Mouse (Mus musculus): ENCODE results near the gene Tcap. TPM values are rescaled to one million over a fixed set of nuclear protein-coding genes. Genes with fewer than 3 reads are reported as not detected.
A peak's percentile ranks its signal among the peaks of the same experiment; 100 is the strongest.

The Tcap gene
- polyA plus RNA-seq, 1 experiment from 2014 or later = not detected

GRCm38 (mm10) chr11:98346168-98346567 lies 37.4 kb upstream of the Tcap start:
- Histone ChIP-seq H3K36me3 (replicated peaks) (no peaks in the 10 kb centered on the region), H3K4me3 (no peak overlapping the region), H3K9me3 (no peaks in the 10 kb centered on the region), H3K4me1 (peaks cover 37% of the 10 kb centered on the region), H3K27me3 (replicated peaks; ENCODE audit: low read depth, poor library complexity, severe bottlenecking) (peaks cover 100% of the 10 kb centered on the region), H3K27ac (replicated peaks) (no peak overlapping the region)
- peak; percentile 8 for DNase-seq (ENCODE audit: low spot score)
- 11% methylated on average over 9 of the region's 9 CpGs for WGBS

- H3K36me3 ChIP-seq (replicated peaks) = no peaks in the 10 kb centered on the region
- no peaks in the 10 kb centered on the region for H3K9me3 ChIP-seq
- WGBS = 2% methylated on average over 10 of the region's 12 CpGs
- H3K27me3 ChIP-seq (replicated peaks; ENCODE audit: low read depth, poor library complexity, severe bottlenecking) = peaks cover 100% of the 10 kb centered on the region
- H3K4me3 ChIP-seq = peak overlapping the region; percentile 62; the same call in 1 of the 2 replicates
- no peak overlapping the region for H3K27ac ChIP-seq (replicated peaks)
- peak; percentile 14 for DNase-seq (ENCODE audit: low spot score)
- peaks cover 28% of the 10 kb centered on the region for H3K4me1 ChIP-seq
Measured at GRCm38 (mm10) chr11:98347385-98348082, 36.1 kb upstream of the Tcap start.

GRCm38 (mm10) chr11:98348083-98348961 lies 35.3 kb upstream of the Tcap start, which contains the start of gene Ppp1r1b:
Ppp1r1b (plus strand) TSS chr11:98348404.
- H3K4me1 ChIP-seq = peaks cover 27% of the 10 kb centered on the region
- H3K27me3 ChIP-seq (replicated peaks; ENCODE audit: low read depth, poor library complexity, severe bottlenecking) = peaks cover 100% of the 10 kb centered on the region
- H3K4me3 ChIP-seq = peak within 1 kb of the TSS; percentile 62
- H3K9me3 ChIP-seq = no peaks in the 10 kb centered on the region
- peak within 1 kb of the TSS; percentile 36; the same call in 1 of the 2 replicates for H3K27ac ChIP-seq (replicated peaks)
- under 1% methylated on average over 55 of the region's 55 CpGs for WGBS
- DNase-seq (ENCODE audit: low spot score) = peak; percentile 67
- no peaks in the 10 kb centered on the region for H3K36me3 ChIP-seq (replicated peaks)

- WGBS = 2% methylated on average over 9 of the region's 9 CpGs
- Histone ChIP-seq H3K4me1 (peaks cover 29% of the 10 kb centered on the region), H3K27ac (replicated peaks) (no peak overlapping the region), H3K9me3 (no peaks in the 10 kb centered on the region), H3K4me3 (peak overlapping the region; percentile 62), H3K36me3 (replicated peaks) (no peaks in the 10 kb centered on the region), H3K27me3 (replicated peaks; ENCODE audit: low read depth, poor library complexity, severe bottlenecking) (peaks cover 100% of the 10 kb centered on the region)
- DNase-seq (ENCODE audit: low spot score) = peak; percentile 17
Measured at GRCm38 (mm10) chr11:98349308-98349707, 34.3 kb upstream of the Tcap start.

- 0 out of 2 replicates have a peak overlapping the region, but pooled peaks have one; percentile 5 for H3K4me3 ChIP-seq
- no peak for DNase-seq (ENCODE audit: low spot score)
- WGBS = 79% methylated on average over 18 of the region's 18 CpGs
- peaks cover 96% of the 10 kb centered on the region for H3K27me3 ChIP-seq (replicated peaks; ENCODE audit: low read depth, poor library complexity, severe bottlenecking)
- no peaks in the 10 kb centered on the region for H3K36me3 ChIP-seq (replicated peaks)
- H3K4me1 ChIP-seq = peaks cover 44% of the 10 kb centered on the region
- H3K27ac ChIP-seq (replicated peaks) = no peak overlapping the region
- no peaks in the 10 kb centered on the region for H3K9me3 ChIP-seq
Measured at GRCm38 (mm10) chr11:98352272-98352990, 31.2 kb upstream of the Tcap start.

GRCm38 (mm10) chr11:98353651-98354211 lies 29.9 kb upstream of the Tcap start:
- WGBS = 36% methylated on average over 8 of the region's 8 CpGs

GRCm38 (mm10) chr11:98354445-98354844 lies 29.2 kb upstream of the Tcap start:
- Histone ChIP-seq H3K36me3 (replicated peaks) (no peaks in the 10 kb centered on the region), H3K9me3 (no peaks in the 10 kb centered on the region), H3K4me1 (peaks cover 37% of the 10 kb centered on the region), H3K4me3 (no peak overlapping the region), H3K27ac (replicated peaks) (no peak overlapping the region), H3K27me3 (replicated peaks; ENCODE audit: low read depth, poor library complexity, severe bottlenecking) (peaks cover 78% of the 10 kb centered on the region)
- no peak for DNase-seq (ENCODE audit: low spot score)
- WGBS = 52% methylated on average over 14 of the region's 14 CpGs

More at GRCm38 (mm10) chr11:98353651-98354211, 29.9 kb upstream of the Tcap start:
- Histone ChIP-seq H3K9me3 (no peaks in the 10 kb centered on the region), H3K36me3 (replicated peaks) (no peaks in the 10 kb centered on the region), H3K4me3 (no peak overlapping the region), H3K4me1 (peaks cover 37% of the 10 kb centered on the region), H3K27me3 (replicated peaks; ENCODE audit: low read depth, poor library complexity, severe bottlenecking) (peaks cover 85% of the 10 kb centered on the region), H3K27ac (replicated peaks) (no peak overlapping the region)
- DNase-seq (ENCODE audit: low spot score) = no peak

- 11% methylated on average over 6 of the region's 6 CpGs for WGBS
- 0 out of 2 replicates have a peak overlapping the region, but pooled peaks have one; percentile 25 for H3K4me3 ChIP-seq
- peaks cover 64% of the 10 kb centered on the region for H3K27me3 ChIP-seq (replicated peaks; ENCODE audit: low read depth, poor library complexity, severe bottlenecking)
- H3K36me3 ChIP-seq (replicated peaks) = no peaks in the 10 kb centered on the region
- no peak overlapping the region for H3K27ac ChIP-seq (replicated peaks)
- no peaks in the 10 kb centered on the region for H3K9me3 ChIP-seq
- peak; percentile 69 for DNase-seq (ENCODE audit: low spot score)
- H3K4me1 ChIP-seq = peaks cover 51% of the 10 kb centered on the region
Measured at GRCm38 (mm10) chr11:98355732-98356299, 27.8 kb upstream of the Tcap start.

GRCm38 (mm10) chr11:98356625-98357394 lies 26.8 kb upstream of the Tcap start:
- Histone ChIP-seq H3K36me3 (replicated peaks) (no peaks in the 10 kb centered on the region), H3K4me3 (peak overlapping the region; percentile 84), H3K27me3 (replicated peaks; ENCODE audit: low read depth, poor library complexity, severe bottlenecking) (peaks cover 54% of the 10 kb centered on the region), H3K27ac (replicated peaks) (0 out of 2 replicates have a peak overlapping the region, but pooled peaks have one; percentile 3), H3K9me3 (no peaks in the 10 kb centered on the region), H3K4me1 (peaks cover 61% of the 10 kb centered on the region)
- DNase-seq (ENCODE audit: low spot score) = no peak
- whole genome bisulfite sequencing = 81% methylated on average over 7 of the region's 7 CpGs

- Histone ChIP-seq H3K27ac (replicated peaks) (peak overlapping the region; percentile 91), H3K4me1 (peaks cover 69% of the 10 kb centered on the region)
Measured at GRCm38 (mm10) chr11:98357396-98358160, 26.0 kb upstream of the Tcap start.

More at GRCm38 (mm10) chr11:98357396-98358160, 26.0 kb upstream of the Tcap start:
- 11% methylated on average over 13 of the region's 13 CpGs for WGBS
- peak overlapping the region; percentile 84 for H3K4me3 ChIP-seq
- H3K36me3 ChIP-seq (replicated peaks) = no peaks in the 10 kb centered on the region
- H3K9me3 ChIP-seq = no peaks in the 10 kb centered on the region
- H3K27me3 ChIP-seq (replicated peaks; ENCODE audit: low read depth, poor library complexity, severe bottlenecking) = peaks cover 46% of the 10 kb centered on the region
- DNase-seq (ENCODE audit: low spot score) = no peak

Measured in embryonic facial prominence, embryonic 10.5 days (tissue).